Mouse (Mus musculus) liver, adult 2 months (tissue): ENCODE measurements around the gene Slc6a15.

Experiments
- CTCF ChIP-seq: fragments of 200-500 bp; IDR thresholded peaks from 2 replicates; pipeline ENCODE4 v1.5.1; 2011; ENCODE audit warnings: low read depth, low read length, control low read depth
- POLR2A ChIP-seq: fragments of 200-500 bp; IDR thresholded peaks from 2 replicates; pipeline ENCODE4 v1.6.1; 2011; ENCODE audit warnings: low read length, control low read depth; ENCODE audit not compliant: insufficient read depth; ENCODE audit errors: extremely low read depth

GRCm38 (mm10) chr10:103369081-103369420, 1.5 kb downstream of the Slc6a15 start:
- TF ChIP-seq POLR2A (no peak), CTCF (no peak)
